Mouse (Mus musculus): Measurements from ENCODE around the gene 4933405L10Rik.

4933405L10Rik gene

DNA sequence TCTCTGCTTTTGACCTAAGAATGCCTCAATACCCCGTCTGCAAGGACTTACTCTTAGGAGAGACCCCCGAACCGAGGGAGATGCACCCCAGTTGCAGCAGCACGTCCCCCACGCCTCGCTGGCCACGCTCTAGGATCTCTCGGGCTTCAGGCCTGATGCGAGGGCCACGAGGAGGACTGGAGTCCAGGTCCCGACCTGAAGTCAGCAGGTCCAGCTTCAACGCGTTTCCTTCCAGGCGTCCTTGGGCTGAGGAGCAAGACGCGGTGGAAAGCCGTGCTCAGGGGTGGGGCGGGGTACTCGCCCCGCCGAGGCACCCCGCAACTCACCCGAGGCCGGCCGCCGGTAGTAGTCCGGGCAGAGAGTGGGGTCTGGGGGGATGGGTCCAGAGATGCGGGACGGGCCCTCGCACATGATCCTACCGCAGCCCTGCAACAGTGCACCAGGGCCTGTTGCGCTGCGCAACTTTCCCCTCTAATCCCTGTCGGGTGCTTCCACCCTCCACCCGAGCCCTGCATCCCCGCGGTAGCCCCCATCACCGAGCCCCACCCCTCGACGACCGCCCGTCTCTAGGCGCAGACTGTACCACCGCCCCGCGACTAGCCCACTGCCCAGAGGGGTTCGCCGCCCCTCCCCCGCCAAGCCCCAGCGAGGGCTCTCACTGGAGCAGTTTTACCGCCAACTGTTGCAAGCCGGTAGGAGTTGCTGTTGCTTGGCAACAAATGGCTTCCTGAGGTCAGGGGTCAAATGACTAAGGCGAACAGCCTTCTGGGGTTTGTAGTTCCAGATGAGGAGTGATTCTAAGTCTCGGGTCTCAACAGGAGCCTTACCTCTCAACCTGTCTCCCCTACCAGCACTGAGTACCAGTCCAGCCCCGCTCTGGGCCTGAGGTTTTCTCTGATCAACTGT, at the start of gene 4933405L10Rik, which contains the start of gene Enkd1:
TSS of gene 4933405L10Rik (plus strand) at position 158 of the 906 bp plus-strand sequence.
TSS of gene Enkd1 (minus strand) at position 713 of the 906 bp plus-strand sequence.
- DNase-seq (ENCODE audit: low spot score): peak; percentile 89

DNA sequence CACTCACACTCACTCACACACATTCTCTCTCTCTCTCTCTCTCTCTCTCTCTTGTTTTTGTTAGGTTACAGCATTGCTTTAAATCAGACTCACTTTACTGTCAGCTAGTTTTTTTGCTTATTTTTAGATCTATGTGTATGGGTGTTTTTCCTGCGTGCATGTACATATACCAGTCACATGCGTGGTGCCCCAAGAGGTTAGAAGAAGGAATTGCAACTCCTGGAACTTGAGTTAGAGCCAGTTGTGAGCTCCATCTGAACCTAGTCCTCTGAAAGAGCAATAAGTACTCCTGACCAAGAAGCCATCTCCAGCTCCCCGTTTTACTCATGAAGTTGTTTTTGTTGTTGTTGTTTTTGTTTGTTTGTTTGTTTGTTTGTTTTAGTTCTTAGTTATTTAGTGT, 46.3 kb upstream of the 4933405L10Rik start:
- DNase-seq (ENCODE audit: low spot score): no peak

- no peak for DNase-seq (ENCODE audit: low spot score)
Measured at GRCm38 (mm10) chr8:105677891-105678290, 29.6 kb upstream of the 4933405L10Rik start.

- DNase-seq (ENCODE audit: low spot score): no peak
Measured at GRCm38 (mm10) chr8:105685325-105685724, 22.1 kb upstream of the 4933405L10Rik start.

- DNase-seq (ENCODE audit: low spot score): peak; percentile 80
Measured at GRCm38 (mm10) chr8:105685796-105686308, 21.6 kb upstream of the 4933405L10Rik start, which contains the start of gene Carmil2. TSS of gene Carmil2 (plus strand) at chr8:105686274.

DNA sequence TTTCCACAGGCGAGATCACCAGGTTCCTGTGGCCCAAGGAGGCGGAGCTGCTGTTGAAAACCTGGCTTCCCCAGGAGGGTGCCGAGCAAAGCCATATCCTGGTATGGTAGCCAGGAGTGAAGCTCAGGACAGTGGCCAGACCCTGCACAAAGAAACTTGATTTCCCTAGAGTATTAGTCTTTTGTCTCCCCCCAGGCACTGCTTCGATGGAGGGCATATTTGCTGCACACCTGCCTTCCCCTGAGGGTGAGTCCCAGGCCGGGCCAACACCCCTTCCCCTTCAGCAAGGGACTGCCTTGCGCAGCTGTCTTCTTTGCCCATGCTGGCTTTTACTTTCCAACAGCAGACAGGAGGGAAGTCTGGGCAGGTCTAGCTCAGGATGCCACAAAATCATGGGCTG, 20.9 kb upstream of the 4933405L10Rik start:
- DNase-seq (ENCODE audit: low spot score): no peak

GRCm38 (mm10) chr8:105687512-105687911, 19.9 kb upstream of the 4933405L10Rik start:
- DNase-seq (ENCODE audit: low spot score): no peak

DNA sequence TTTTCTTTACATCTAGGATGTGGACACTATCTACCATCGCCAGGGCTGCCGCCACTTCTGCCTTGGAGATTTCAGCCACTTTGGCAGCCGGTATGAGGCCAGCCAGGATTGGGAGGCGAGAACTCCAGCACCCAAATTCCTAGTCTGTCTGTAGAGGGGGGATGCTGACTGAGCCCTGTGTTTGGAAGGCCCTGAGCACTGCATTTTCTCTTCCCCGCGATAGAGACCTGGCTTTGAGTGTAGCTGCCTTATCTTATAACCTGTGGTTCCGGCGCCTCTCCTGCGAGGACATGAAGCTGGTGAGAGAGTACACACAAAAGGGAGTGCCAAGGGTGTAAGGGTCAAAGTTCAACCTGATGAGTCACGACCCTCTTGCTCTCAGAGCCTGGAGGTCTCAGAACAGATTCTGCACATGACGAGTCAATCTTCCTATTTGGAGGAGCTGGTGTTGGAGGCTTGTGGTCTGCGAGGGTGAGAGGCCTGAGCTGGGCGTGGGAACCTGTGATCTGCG, 19.2 kb upstream of the 4933405L10Rik start:
- DNase-seq (ENCODE audit: low spot score): no peak

- DNase-seq (ENCODE audit: low spot score): no peak
Measured at GRCm38 (mm10) chr8:105689256-105689982, 18.0 kb upstream of the 4933405L10Rik start.

DNA sequence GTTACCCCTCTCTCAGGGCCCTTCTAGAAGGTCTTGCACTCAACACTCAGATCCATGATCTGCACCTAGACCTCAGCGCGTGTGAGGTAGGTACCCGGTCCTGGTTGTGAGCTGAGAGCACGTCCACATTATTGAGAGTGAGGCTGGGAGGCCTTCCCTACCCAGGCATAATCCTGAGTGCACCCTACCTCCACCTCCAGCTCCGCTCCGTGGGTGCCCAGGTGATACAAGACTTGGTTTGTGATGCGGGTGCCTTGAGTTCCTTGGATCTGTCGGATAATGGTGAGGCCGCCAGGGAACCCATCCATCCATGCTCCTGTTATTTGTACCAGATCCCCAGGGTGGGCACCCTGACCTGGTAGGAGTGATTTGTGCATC, 17.5 kb upstream of the 4933405L10Rik start:
- no peak for DNase-seq (ENCODE audit: low spot score)

DNA sequence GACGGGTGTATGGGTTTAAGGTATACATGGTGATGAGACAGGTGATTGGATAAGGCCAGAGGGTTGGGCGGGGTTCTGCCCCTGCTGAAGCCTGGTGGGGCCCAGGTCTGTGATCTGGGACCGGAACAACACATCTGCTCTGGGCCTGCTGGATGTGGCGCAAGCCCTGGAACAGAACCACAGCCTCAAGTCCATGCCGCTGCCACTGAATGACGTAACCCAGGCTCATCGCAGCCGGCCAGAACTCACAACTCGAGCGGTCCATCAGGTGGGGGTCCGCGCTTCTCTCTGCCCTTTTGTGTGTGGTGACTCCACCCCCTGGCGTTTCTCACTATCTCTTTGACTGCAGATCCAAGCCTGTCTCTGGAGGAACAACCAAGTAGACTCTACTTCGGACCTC, 16.5 kb upstream of the 4933405L10Rik start:
- DNase-seq (ENCODE audit: low spot score): no peak

- DNase-seq (ENCODE audit: low spot score): no peak
Measured at GRCm38 (mm10) chr8:105692449-105693182, 14.8 kb upstream of the 4933405L10Rik start.

- peak; percentile 88 for DNase-seq (ENCODE audit: low spot score)
Measured at GRCm38 (mm10) chr8:105693648-105694047, 13.8 kb upstream of the 4933405L10Rik start.

DNA sequence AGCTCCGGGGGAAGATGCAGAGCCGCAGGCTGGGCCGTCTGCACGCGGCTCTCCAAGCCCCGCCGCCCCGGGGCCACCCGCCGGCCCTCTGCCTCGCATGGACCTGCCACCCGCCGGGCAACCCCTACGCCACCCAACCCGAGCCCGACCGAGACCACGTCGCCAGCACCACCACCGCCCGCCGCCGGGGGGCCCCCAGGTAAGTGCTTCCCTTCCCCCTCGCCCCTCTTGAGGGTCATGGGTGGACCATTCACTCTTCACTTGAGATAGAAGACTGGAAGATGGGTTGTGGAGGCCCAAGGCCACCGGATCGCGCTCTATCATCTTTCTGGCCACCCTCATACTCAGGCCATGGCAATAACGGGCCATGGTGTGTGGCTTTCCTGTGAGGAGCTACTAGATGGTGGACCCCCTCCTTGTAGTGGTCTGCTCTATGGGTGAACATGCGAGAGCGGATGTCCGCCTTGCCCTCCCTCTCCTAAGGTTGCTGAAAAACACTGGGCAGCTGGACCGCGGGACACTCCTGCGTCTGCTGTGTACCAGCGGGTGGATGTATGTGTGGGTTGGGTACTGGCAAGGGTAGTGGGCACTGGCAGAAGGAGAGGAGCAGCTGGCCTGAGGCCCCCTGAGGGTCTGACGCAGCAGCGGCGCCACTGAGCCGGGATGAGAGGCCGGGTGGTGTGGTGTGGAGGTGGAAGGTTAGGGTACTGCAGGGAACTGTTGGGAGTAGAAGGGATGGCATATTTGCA, 13.2 kb upstream of the 4933405L10Rik start:
- DNase-seq (ENCODE audit: low spot score): peak; percentile 66

DNA sequence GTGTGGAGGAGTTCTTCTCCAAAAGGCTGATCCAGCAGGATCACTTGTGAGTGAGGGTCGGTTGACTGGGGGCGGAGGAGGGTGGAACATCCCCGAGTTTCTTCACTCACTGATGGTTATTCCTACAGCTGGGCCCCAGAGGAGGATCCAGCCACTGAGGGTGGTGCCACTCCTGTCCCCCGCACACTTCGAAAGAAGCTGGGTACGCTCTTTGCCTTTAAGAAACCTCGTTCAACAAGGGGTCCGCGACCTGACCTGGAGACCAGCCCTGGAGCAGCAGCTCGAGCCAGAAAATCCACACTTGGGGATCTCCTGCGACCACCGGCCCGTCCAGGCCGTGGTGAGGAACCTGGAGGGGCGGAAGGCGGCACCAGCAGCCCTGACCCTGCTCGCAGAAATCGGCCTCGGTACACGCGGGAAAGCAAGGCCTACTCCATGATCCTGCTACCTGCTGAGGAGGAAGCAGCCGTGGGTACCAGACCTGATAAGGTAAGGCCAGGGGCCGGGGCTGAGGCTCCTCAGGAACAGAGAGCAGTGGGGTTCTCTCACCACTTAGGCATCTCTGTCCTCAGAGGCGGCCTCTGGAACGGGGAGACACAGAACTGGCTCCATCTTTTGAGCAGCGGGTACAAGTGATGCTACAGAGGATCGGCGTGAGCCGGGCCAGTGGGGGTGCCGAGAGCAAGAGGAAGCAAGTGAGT, 12.2 kb upstream of the 4933405L10Rik start:
- peak; percentile 41 for DNase-seq (ENCODE audit: low spot score)

- peak; percentile 42 for DNase-seq (ENCODE audit: low spot score)
Measured at GRCm38 (mm10) chr8:105697196-105697780, 10.2 kb upstream of the 4933405L10Rik start.

GRCm38 (mm10) chr8:105698734-105699133, 8.7 kb upstream of the 4933405L10Rik start:
- DNase-seq (ENCODE audit: low spot score): no peak

DNA sequence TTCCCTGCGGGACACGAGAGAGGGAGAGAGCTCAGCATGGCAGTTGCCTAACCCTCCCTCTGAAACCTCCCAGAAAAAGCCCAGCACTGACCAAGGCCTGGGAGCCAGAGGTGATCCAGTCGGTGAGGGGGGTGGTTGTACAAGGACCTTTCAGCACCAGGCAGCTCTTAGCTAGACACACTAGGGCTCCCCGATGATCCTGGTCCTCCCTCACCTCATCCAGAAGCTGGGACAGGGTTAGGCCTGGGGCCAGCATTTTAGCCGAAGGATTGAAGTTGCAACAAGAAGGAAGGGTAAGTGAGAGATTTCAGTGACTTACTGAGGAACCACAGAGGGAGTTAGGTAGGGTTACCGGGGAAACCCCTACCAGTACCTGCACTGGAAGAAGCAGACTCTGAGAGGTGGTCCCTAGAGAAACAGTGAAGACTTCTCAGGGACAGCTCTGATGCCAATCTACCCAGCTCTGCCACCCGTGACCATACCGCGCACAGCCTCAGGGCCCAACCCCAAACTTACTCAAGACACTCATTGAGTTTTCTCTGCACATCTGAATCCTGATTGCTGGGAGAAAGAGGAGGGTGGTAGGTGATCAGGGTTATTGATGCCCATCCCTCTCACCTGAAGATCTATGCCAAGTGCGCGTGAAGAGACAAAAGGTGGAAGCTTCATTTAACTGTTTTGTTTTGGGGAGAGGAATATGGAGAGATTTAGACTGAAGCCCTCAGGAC, 7.8 kb upstream of the 4933405L10Rik start:
- no peak for DNase-seq (ENCODE audit: low spot score)

DNA sequence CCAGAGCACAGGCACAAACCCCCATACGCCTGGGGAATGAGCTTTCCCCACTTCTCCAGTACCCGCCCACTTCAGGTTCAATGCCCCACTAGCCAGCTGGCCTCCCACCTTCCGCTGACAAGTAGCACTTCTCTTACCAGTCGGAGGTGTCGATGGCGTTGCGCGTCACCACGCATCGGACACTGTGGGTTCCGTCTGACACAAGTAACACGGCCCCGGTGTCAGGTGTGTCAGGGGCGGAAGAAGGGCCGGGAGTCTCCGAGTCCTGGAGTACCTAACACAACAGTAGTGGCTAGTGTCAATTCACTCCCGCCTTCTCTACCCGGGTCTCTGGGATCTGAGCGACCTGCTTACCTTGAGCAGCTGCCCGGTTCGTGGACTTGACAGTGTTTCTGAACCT, 6.9 kb upstream of the 4933405L10Rik start:
- DNase-seq (ENCODE audit: low spot score): peak; percentile 59
